Mouse (Mus musculus) ovary, adult 18-20 months (tissue): ENCODE data around the gene Cdc42bpg.

ENCODE experiments used
- DNase-seq: peaks from one replicate; pipeline ENCODE4 v3.0.0; 2022; ENCODE audit warnings: low spot score, mixed read lengths

Gene Cdc42bpg

DNA sequence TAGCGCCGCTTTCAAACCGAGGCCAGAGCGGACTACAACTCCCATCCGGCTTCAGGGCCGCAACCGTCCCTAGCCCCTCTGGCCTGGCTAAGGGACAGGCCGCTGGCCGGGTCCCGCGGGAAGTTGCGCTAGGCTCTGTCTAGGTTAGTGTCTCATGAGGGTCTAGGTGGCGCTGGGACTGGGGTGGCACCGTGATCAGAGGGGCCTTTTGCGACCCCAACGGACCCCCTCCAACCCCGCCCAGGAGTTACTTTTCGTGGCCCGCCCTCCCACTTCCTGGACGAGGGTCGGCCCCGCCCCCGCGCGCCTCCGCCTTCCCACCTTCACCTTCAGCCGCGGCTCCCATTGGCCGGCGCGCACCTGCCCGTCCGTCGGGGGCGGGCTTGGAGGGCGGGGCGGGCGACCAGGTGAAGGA is at the start of gene Cdc42bpg:
Cdc42bpg (plus strand) TSS at position 320 of the 415 bp plus-strand sequence.
- peak; percentile 80 for DNase-seq

DNA sequence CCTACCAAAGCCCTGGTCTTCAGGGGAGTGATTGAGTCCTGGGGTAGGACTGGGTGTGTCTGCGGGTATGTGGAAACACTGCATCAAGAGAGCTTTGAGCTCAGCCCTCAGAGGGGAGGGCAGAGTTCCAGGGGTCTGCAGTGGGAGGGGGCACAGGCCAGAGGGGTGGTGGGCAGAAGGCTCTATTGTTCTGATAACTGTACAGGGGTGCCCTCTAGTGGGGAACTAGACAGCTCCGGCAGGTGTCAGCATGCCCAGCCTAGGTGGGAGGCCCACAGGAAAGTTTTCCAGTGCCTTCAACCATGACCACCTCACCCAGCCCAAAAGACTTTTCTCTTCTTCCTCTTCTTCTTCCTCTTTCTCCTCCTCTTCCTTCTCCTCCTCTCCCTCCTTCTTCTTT is 45.8 kb upstream of the Cdc42bpg start:
- DNase-seq, result no peak

- no peak for DNase-seq
Measured at GRCm38 (mm10) chr19:6260946-6261345, 45.3 kb upstream of the Cdc42bpg start.

GRCm38 (mm10) chr19:6261379-6261778 is 44.9 kb upstream of the Cdc42bpg start:
- DNase-seq, result no peak

GRCm38 (mm10) chr19:6262222-6262621 is 44.0 kb upstream of the Cdc42bpg start:
- no peak for DNase-seq

DNA sequence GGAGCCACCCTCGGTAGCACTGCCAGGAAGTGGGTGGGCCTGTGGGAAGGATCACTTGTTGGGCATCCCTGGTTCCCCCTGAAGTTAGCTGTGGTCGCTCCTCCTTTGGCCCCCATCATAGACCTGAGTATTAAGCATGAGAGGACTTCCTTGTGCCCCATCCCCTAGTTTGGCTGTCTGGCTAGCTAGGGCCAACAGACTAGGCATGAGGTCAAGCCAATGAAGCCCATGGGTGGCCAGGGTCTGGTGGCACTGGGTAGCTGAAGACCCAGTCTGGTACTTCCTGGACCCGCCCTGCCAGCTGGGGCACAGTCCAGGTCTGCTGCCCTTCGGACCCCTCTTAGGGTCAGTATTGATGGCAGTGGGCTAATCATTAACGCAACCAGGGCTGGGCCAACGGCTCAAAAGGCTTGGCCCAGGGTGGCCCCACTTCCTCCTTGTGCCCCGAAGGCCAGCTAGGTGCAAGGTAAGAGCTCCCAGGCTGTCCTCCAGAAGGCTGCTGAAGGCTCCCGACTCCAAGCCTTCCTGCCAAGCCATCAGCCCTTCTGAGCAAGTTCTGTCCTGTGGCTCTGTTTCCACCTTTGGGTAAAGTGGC is 43.3 kb upstream of the Cdc42bpg start:
- no peak for DNase-seq

DNA sequence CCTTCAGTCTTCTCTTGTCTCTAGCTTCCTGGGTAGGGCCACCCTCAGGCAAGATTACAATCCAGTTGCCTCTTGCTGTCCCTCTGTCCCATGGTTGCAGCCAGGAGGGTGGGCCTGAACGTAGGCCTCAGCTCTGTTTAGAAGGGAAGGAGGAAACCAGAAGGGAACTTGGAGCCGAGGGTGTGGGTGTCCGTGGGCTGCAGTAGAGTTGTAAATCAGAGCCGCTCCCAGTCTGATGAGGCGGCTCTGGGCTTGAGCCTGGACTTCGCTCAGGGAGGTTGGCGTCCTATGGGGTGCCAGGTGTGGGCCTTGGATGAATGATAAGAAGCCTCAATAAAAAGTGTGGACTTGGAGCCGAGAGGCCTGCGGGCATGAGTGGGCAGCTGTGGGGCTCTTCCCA is 42.1 kb upstream of the Cdc42bpg start:
- DNase-seq, result no peak

DNA sequence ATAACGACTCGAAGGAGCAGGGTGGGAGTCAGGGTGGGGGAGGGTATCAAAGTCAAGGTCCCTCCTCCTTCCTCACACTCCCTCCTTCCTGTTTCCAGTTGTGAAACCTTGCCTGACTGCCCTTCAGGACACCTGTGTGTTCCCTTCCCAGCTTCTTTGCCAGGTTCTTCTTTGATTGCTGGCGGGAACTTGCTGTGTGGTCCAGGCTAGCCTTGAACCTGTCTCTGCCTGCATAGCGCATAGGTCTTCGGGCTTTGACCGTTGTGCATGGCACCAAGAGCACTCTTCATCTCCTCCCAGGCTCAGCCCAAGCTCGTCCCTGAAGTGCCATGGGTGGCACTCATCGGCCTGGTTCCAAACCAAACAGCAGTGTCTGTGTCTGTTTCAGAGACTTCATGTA is 41.3 kb upstream of the Cdc42bpg start:
- DNase-seq, result no peak

- no peak for DNase-seq
Measured at GRCm38 (mm10) chr19:6265727-6266182, 40.5 kb upstream of the Cdc42bpg start.

DNA sequence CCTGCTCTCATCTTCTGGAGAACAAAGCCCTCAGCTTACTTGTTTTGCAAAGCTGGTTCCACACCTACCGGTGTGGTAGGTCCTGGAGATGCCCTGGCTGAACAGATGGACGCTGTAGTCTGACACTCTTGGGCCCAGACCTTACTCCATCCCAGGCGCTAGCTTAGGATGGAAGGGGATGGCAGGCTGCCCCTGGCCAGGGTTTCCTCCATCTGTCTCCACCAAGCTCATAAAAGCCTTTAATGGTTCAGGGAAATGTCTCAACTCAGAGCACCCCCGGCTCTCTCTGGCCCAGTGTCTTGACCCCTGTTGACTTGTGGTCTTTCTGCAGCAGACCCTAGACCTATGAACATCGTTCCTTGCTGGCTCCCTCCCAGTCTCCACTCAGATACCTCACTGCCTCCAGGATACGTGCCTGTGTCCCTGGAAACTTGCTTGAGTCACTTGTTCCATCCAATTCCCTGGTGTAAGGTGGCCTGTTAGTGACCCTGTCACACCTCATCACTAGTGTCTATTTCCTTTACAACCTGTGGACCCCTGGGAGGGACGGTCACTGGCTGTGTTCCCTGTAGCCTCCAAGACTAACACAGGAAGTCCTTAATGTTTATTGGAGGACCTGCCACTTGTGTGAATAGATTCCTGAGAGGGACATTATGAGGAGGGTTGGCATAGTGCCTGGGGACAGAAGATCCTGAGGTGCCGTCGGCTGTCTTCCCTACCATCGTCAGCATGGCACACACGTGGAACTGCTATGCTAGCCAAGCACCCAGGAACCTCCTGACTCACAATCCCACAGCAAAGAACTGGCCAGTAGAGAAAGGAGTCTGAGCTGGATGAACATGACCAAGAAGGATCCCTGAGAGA is 38.7 kb upstream of the Cdc42bpg start:
- DNase-seq, result no peak

GRCm38 (mm10) chr19:6268170-6268528 is 38.1 kb upstream of the Cdc42bpg start:
- peak; percentile 67 for DNase-seq

DNA sequence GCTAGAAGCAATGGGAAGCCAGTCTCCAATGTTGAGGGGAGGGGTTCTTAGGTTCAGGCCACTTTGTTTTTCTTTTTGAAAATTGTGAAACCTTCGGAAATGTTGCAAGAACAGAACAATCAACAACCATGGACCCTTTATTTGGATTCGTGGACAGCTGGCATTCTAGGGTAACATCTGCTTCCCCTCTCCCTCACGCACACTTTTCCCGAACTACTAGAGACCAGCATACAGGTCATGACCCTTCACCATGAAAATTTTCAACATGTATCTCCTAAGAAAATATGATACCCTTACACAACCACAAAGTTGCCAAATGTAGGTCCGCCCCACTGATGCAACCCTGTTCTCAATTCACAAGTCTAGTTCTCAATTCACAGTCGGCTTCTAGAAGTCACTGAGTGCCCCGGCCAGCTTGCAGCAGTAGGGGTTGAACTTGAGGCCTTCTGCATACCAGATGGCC is 37.6 kb upstream of the Cdc42bpg start:
- DNase-seq, result no peak

DNA sequence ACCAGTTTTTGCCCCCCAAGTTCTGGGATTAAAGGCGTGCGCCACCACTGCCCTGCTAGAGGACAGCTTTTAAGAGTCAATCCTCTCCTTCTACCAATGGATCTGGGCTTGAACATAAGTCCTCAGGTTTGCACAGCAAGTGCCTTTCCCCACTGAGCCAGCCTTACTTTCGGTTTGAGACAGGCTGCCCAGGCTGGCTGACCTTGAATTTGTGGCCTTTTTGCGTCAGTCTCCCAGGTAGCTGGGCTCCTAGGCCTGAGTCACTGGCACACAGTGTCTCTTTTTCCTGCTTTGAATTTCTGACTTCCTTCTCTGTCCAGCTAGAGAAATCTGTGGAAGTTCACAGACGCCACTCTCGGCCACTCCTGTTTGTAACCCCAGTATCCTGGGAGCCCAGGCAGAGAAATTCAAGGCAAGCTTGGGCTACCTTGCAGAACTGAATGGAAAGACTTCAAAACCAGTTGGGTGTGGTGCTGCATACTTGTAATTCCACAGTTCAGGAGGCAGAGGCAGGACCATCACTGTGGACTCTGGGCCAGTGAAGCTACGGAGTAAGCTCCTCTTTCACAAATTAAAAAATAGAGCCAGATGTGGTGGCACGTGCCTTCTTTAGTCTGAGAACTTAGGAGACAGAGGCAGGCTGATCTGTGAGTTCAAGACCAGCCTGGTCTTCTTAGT is 36.3 kb upstream of the Cdc42bpg start:
- DNase-seq, result no peak

GRCm38 (mm10) chr19:6270661-6271060 is 35.6 kb upstream of the Cdc42bpg start:
- DNase-seq, result no peak

DNA sequence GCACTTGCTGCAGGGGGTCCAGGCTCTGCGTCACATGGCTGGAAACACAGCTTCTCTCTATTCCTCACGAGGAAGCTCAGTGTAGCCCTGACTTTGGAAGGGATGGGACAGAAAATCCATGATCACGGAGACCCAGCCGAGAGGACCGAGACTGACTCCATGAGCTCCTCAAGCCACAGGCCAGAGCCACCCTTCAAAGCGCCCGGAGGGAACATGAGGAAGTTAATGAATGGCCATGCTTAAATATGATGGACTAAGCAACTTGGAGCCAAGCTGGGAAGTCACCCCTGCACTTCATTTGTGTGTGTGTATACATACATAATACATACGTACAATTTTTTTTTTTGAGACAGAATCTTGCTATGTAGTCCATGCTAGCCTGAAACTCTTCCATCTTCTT is 35.0 kb upstream of the Cdc42bpg start:
- DNase-seq, result no peak

DNA sequence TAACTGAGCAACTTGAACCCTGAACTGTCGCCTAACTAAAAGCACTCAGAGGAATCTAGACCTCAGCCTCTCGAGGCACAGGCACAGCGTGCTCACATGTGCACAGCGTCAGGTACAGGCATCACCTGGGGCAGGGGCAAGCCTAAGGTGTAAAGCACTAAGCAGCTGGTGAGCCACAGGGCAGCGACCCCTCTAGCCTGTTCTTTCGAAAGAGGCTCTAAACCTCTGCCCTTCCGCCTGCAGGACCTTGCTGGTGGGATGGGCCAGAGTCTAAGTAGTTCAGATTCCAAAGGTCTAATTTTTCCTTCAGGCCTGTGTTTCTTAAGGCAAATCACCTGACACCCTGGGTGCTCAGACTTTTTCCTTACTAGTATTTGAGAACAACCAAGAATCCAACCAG is 34.2 kb upstream of the Cdc42bpg start:
- no peak for DNase-seq

GRCm38 (mm10) chr19:6272738-6273137 is 33.5 kb upstream of the Cdc42bpg start:
- DNase-seq, result no peak

GRCm38 (mm10) chr19:6273592-6273991 is 32.7 kb upstream of the Cdc42bpg start:
- no peak for DNase-seq

- DNase-seq, result no peak
Measured at GRCm38 (mm10) chr19:6273998-6274608, 32.2 kb upstream of the Cdc42bpg start.

DNA sequence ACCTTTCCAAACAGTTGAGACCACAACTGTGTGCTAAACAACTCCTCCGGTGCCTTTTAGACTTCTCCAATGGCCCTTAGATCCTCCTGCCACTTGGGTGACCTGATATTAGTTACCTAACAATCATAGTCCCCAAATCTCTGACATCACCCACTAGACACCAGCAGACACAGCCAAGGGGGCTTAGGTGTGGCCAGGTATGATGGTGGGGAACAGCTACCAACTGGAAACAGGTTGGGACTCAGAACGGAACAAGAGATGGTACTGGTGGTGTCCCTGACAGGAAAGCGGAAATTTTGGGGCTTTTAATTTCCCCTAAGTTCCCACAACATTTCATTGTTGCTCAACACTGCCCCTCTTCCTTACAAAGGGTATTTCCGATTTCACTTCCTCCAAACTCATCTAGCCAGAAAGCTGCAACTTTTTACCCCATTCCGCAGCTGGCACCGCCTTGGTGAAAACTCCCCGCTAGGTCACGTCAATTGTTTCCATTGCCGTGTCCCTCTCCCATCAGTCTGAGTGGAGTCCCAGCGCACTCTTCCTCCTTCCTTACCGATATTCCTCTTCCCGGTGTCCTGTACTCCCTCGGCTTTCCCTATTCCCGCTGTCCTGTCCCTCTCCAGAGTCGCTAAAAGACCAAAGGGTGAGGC is 30.4 kb upstream of the Cdc42bpg start:
- DNase-seq, result no peak

GRCm38 (mm10) chr19:6276426-6277421 is 29.5 kb upstream of the Cdc42bpg start, which contains the start of gene Ehd1:
TSS of gene Ehd1 (plus strand) at chr19:6276725.
- peak; percentile 98 for DNase-seq
